Mouse (Mus musculus) 416B (cell line): ENCODE results near the gene Sema6d.

ENCODE experiments used
- DNase-seq: peaks from one replicate; pipeline ENCODE4 v3.0.0; 2011; ENCODE audit warnings: low read depth

The Sema6d gene

GRCm38 (mm10) chr2:124171718-124172117, 81.9 kb downstream of the Sema6d start:
- no peak for DNase-seq

GRCm38 (mm10) chr2:124176265-124176664, 86.5 kb downstream of the Sema6d start:
- no peak for DNase-seq

GRCm38 (mm10) chr2:124176711-124177169, 87.0 kb downstream of the Sema6d start:
- no peak for DNase-seq

- DNase-seq: no peak
These were observed 99.5 kb downstream of the Sema6d start for GRCm38 (mm10) chr2:124189271-124189670.

- DNase-seq: no peak
These were observed 104.3 kb downstream of the Sema6d start for GRCm38 (mm10) chr2:124194041-124194440.

GRCm38 (mm10) chr2:124201493-124201892, 111.7 kb downstream of the Sema6d start:
- DNase-seq: no peak

- peak; percentile 10 for DNase-seq
These were observed 112.8 kb downstream of the Sema6d start for GRCm38 (mm10) chr2:124202475-124202990.

GRCm38 (mm10) chr2:124205811-124206210, 116.0 kb downstream of the Sema6d start:
- DNase-seq: no peak

- no peak for DNase-seq
These were observed 118.5 kb downstream of the Sema6d start for GRCm38 (mm10) chr2:124208251-124208650.

GRCm38 (mm10) chr2:124223559-124223958, 133.8 kb downstream of the Sema6d start:
- no peak for DNase-seq

GRCm38 (mm10) chr2:124224328-124224727, 134.6 kb downstream of the Sema6d start:
- no peak for DNase-seq

GRCm38 (mm10) chr2:124234636-124235221, 145.0 kb downstream of the Sema6d start:
- no peak for DNase-seq

- DNase-seq: no peak
These were observed 145.7 kb downstream of the Sema6d start for GRCm38 (mm10) chr2:124235237-124236055.

- no peak for DNase-seq
These were observed 147.1 kb downstream of the Sema6d start for GRCm38 (mm10) chr2:124236831-124237230.

GRCm38 (mm10) chr2:124243608-124244007, 153.8 kb downstream of the Sema6d start:
- DNase-seq: no peak

- DNase-seq: no peak
These were observed 154.9 kb downstream of the Sema6d start for GRCm38 (mm10) chr2:124244543-124245245.

GRCm38 (mm10) chr2:124258108-124258507, 168.3 kb downstream of the Sema6d start:
- DNase-seq: no peak

GRCm38 (mm10) chr2:124264309-124264708, 174.5 kb downstream of the Sema6d start:
- DNase-seq: no peak

- DNase-seq: no peak
These were observed 181.4 kb downstream of the Sema6d start for GRCm38 (mm10) chr2:124271156-124271555.

GRCm38 (mm10) chr2:124277492-124277891, 187.7 kb downstream of the Sema6d start:
- no peak for DNase-seq

- DNase-seq: no peak
These were observed 195.3 kb downstream of the Sema6d start for GRCm38 (mm10) chr2:124285109-124285508.

- no peak for DNase-seq
These were observed 199.6 kb downstream of the Sema6d start for GRCm38 (mm10) chr2:124289356-124289755.

- no peak for DNase-seq
These were observed 201.4 kb downstream of the Sema6d start for GRCm38 (mm10) chr2:124291145-124291544.
